Mouse (Mus musculus) CH12.LX (cell line): Measurements from ENCODE around the gene Fxr2.

Experiments
- CHD2 ChIP-seq: IDR thresholded peaks from 2 replicates; pipeline ENCODE4 v1.6.1; 2011; ENCODE audit warnings: low read length, improper control_type of control experiment
- CTCF ChIP-seq, 2 experiments: IDR thresholded peaks in 1 of 2; conservative IDR thresholded peaks in 1 of 2; 2 replicates each; pipeline ENCODE4 v1.5.1; 2011 to 2012; ENCODE audit warnings: low read depth in 2 of 2, low read length in 2 of 2, improper control_type of control experiment in 1 of 2, inconsistent platforms in 1 of 2, mild to moderate bottlenecking in 1 of 2, moderate library complexity in 1 of 2
- EP300 ChIP-seq: IDR thresholded peaks from 2 replicates; pipeline ENCODE4 v1.6.1; 2011; ENCODE audit warnings: low read length, improper control_type of control experiment
- GABPA ChIP-seq: IDR thresholded peaks from 2 replicates; pipeline ENCODE4 v1.6.1; 2012; ENCODE audit warnings: low read depth, low read length, improper control_type of control experiment, inconsistent platforms; ENCODE audit not compliant: insufficient replicate concordance
- JUND ChIP-seq: conservative IDR thresholded peaks from 2 replicates; pipeline ENCODE4 v1.6.1; 2011; ENCODE audit warnings: low read depth, low read length, improper control_type of control experiment
- NRF1 ChIP-seq: IDR thresholded peaks from 2 replicates; pipeline ENCODE4 v1.6.1; 2014; ENCODE audit warnings: low read depth, mild to moderate bottlenecking, inconsistent platforms, low read length, improper control_type of control experiment, moderate library complexity
- POLR2A ChIP-seq: IDR thresholded peaks from 2 replicates; pipeline ENCODE4 v1.6.1; 2011; ENCODE audit warnings: low read depth, mild to moderate bottlenecking, improper control_type of control experiment, low read length
- TBP ChIP-seq: conservative IDR thresholded peaks from 2 replicates; pipeline ENCODE4 v1.6.1; 2011; ENCODE audit warnings: low read depth, low read length, improper control_type of control experiment
- ZC3H11A ChIP-seq: IDR thresholded peaks from 2 replicates; pipeline ENCODE4 v1.6.1; 2012; ENCODE audit warnings: low read depth, mild to moderate bottlenecking, inconsistent platforms, low read length, improper control_type of control experiment

GRCm38 (mm10) chr11:69616781-69617180 lies 16.0 kb upstream of the Fxr2 start:
- TF ChIP-seq POLR2A (no peak), CHD2 (no peak), EP300 (no peak), TBP (no peak), NRF1 (no peak), ZC3H11A (no peak), JUND (no peak), GABPA (no peak), CTCF (conservative IDR thresholded peaks at IDR 0.05 in 1 of 2, IDR thresholded peaks at IDR 0.05 in 1 of 2; ENCODE audit: low read depth in 2 of 2, low read length in 2 of 2) (peak in 1 of 2 experiments; percentile 28; a peak in 2 of 4 replicates)
